Mouse (Mus musculus) heart, adult 2 months (tissue): ENCODE results near the gene Maml1.

Source experiments
- CTCF ChIP-seq: fragments of 200-600 bp; IDR thresholded peaks from 2 replicates; pipeline ENCODE4 v1.8.1; 2022; ENCODE audit warnings: antibody characterized with exemption, mild to moderate bottlenecking, moderate library complexity
- EP300 ChIP-seq: fragments of 200-500 bp; IDR thresholded peaks from 2 replicates; pipeline ENCODE4 v1.6.1; 2011; ENCODE audit warnings: low read depth, low read length, control low read depth; ENCODE audit not compliant: insufficient read depth
- POLR2A ChIP-seq: fragments of 200-500 bp; IDR thresholded peaks from 2 replicates; pipeline ENCODE4 v1.6.1; 2011; ENCODE audit warnings: mild to moderate bottlenecking, low read depth, low read length, control low read depth; ENCODE audit not compliant: insufficient read depth

DNA sequence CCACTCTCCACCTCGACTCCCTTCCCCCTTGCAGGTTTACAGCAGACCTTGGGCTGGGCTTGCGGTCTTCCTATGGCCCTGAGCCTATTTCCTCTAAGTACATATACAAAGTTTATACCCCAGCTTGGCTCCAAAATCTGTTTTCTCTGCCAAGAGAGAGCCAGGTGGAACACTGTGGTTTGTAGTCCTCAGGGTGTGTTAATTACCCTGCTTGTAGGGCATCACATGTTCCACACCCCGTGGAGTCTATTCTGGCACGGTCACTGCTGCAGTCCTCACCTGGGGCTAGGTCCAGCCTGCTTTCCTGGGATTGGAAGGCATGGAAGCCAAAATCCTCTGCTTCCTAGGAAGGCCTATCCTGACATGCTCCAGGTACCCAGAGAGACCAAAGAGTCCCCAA, 64.4 kb downstream of the Maml1 start:
- TF ChIP-seq EP300 (no peak), CTCF (no peak), POLR2A (no peak)
